Mouse (Mus musculus) spleen, adult 18-20 months (tissue): ENCODE data around the gene Zyg11a.
"Not testable (repeated sequence)": the region's sequence is repeated elsewhere in the genome, so short reads cannot be mapped to it uniquely, and the experiment has no call there.

Experiments
- DNase-seq, 2 experiments: peaks; one replicate each; pipeline ENCODE4 v3.0.0; 2022; ENCODE audit warnings: mixed read lengths in 2 of 2

Zyg11a gene

GRCm38 (mm10) chr4:108143778-108144177 lies 74.1 kb downstream of the Zyg11a start:
- DNase-seq: no peak

- not testable (repeated sequence) for DNase-seq
Observed at GRCm38 (mm10) chr4:108143178-108143577, 74.7 kb downstream of the Zyg11a start.

- DNase-seq: no peak
Observed at GRCm38 (mm10) chr4:108136938-108137337, 80.9 kb downstream of the Zyg11a start.
